Mouse (Mus musculus): ENCODE measurements around the gene Rmnd5b. TPM values are rescaled to one million over a fixed set of nuclear protein-coding genes. Genes with fewer than 3 reads are reported as not detected.

The Rmnd5b gene
- polyA plus RNA-seq (2012; rRNA removed), result 193 and 273 TPM in 2 replicates

DNA sequence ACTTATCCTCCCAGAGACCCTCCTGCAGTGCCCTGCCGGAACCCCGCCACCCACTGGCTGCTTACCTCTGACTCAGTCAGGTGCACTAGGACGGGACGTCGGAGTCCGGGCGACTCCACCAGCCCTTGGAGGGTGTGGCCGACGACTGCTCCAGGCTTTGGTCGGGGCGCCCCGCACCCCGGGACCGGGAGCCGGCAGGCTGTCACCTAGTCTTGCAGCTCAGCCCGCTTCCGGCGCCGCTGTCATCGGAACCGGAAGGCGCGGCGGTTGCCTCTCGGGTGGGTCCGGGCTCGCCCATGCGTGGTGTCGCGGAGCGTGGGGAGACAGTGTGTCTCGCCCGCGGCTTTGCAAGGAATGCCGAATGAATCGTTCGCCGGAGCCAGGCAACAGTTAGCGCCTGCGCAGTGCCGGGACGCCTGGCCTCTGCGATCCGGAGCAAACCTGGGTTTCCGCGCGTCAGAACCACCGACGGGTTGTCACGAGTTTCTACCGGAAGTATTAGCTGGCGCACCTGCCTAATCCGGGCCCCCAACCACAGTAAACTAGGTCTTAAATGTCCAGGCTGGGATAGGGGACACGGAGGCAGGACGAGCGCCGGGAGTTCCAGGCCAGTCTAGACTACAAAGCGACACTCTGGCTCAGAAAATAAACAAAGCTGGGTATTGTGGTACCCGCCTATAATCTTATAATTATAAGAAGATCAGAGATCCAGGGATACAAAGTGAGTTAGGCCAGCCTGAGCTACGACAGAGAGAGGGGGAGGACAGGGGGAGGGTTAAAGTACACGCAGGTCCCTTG is at the start of gene Rmnd5b:
Gene Rmnd5b, minus strand, starts transcription at position 372 of the 798 bp plus-strand sequence.

DNA sequence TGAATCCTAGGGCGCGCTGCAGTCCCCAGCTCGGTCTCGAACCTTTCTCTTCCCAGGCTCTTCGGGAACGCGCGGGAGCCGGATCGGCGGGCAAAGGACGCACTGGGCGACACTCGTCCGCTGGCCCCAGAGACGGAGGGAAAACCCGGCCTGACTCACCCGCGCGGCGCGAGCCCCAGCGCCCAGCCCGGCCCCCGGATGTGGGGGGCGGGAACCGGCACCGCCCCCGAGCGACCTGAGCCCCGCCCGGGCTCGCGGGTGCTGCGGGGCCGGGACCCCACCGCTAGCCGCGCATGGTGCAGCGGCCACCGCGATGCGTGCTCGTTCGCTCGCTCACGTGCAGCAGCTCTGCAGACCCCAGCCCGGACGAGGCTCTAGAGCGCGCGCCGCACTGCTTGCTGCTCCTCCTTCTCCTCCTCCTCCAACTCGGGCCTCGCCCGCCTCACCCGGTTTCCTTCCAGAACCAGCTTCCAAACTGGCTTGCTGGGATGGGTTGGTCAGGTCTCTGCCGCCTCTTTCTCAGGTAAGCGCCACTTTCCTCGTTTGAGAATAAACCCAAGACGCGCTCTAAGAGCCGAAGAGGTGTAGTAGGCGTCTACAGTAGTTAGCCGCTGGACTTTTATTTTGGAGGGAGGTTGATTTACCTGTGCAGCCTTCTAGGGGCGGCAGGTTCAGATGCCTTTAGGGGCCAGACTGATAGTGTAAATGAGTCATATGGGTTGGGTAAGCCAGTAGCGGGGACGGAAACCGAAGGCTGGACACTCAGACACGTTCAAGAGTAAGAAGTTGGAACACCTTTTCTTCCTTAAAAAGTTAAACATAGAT is 15.2 kb upstream of the Rmnd5b start, which contains the start of the genes N4bp3 and D930048N14Rik:
Gene N4bp3, minus strand, starts transcription at position 152 of the 825 bp plus-strand sequence.
Gene D930048N14Rik, plus strand, starts transcription at position 264 of the 825 bp plus-strand sequence.

DNA sequence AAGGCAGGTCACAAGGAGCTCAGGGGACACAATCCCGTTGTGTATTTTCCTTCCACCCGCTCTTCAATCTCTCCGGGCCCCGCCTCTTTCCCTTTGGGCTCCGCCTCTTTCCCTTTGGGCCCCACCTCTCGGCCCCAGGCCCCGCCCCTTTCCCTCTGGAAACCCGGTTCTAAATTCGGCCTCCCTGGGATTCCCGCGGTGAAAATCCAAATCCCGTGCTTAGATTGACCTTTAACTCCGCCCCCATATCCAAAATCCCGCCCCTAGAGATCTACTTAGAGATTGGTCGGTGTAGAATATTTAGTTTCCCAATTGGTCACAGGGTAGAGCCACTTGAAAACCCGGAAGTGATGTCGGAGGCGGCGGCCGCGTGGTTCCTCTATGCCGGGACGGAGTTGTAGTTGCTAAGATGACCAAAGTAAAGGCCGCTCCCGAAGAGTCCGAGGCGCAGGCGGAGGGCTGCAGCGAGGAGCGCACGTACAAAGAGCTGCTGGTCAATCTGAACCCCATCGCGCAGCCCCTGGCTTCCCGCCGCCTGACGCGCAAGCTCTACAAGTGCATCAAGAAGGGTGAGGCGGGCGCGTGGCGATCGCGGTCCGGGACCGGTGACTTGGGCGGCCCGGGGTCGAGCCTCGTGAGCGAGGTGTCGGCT is 16.2 kb downstream of the Rmnd5b start, which contains the start of gene Nhp2:
Gene Nhp2, plus strand, starts transcription at position 327 of the 652 bp plus-strand sequence.

DNA sequence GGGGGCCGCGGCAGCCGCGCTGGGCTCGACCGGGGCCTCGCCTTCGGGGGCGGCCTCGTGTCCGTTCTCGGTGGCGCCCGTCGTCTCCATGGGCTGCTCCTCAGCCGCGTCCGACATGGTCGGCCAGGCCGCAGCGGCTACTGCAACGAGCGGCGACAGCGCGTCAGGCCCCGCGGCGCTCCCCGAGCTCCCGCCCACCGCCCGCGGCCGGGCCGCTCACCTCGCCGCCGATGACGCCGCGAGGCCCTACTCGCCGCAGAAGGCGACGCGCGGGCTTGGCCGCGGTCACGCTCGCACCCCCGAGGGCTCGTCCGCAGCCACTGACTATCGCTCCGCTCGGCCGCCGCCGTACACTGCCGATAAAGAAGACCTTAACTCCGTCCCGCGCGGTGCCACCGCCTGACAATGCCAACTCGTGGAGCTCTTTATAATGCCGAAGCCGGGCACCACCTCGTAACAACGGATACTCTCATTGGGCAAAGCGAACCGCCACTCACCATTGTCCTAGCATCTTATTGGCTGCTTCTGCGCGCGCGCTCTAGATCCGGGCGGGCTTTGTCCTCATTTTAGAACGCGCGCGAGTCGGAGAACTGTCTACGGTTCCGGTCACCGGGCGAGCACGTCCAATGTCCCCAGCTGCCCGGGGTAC is 29.1 kb downstream of the Rmnd5b start, which contains the start of gene Hnrnpab:
Gene Hnrnpab, minus strand, starts transcription at position 401 of the 649 bp plus-strand sequence.

DNA sequence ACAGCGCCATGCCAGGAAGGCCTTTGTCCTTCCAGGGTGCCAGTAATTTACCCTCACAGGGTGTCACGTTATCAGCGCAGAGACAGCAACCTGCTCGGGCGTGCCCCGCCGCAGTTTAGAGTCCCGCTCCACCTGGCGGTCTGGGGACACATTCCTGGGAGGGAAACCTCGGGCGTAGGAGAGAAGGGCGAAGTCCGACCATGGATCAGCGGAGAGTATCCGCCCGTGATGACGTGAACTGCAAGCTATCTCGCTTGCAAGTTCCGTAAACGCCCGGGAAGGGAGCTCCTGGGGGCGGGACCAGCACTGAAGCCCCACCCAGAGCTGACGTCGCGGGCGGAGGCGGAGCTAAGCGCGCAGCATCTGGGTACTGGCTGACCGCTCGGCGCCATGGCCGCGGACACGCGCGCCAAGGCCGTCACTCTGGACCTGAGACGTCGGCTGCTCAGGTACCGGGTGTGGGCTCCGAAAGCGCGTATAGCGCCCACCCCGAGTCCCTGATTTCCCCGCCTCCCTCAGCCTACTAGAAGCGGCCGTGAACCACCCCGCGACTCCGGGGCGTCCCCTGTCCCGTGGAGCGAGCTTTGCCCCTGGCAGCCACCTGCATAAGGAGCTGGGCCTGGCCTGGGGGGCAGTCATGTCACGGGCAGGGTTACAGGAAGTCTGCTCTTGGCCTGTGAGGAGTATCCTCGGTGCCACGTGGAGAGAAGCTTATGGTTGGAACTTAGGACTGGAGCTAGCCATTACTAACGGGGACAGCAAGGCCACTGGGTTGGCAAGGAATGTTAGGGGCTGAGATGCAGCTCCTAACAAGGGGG is 51.1 kb downstream of the Rmnd5b start, which contains the start of gene Phykpl:
Gene Phykpl, plus strand, starts transcription at position 327 of the 818 bp plus-strand sequence.

Other genes with a start within 250 kb of the Rmnd5b start
- gene Phykpl, start 51.1 kb downstream of the Rmnd5b start, polyA plus RNA-seq (2012; rRNA removed), result 28.8 and 43.9 TPM in 2 replicates
- 796 and 1,001 TPM in 2 replicates for gene Hnrnpab, start 29.0 kb downstream of the Rmnd5b start, polyA plus RNA-seq (2012; rRNA removed)
- gene Nhp2, start 16.2 kb downstream of the Rmnd5b start, polyA plus RNA-seq (2012; rRNA removed), result 101 and 125 TPM in 2 replicates
- 28.0 and 28.4 TPM in 2 replicates for gene N4bp3, start 14.9 kb upstream of the Rmnd5b start, polyA plus RNA-seq (2012; rRNA removed)
- gene D930048N14Rik, start 15.1 kb upstream of the Rmnd5b start, polyA plus RNA-seq (2012; rRNA removed), result 10.2 and 14.7 TPM in 2 replicates
- gene 0610009B22Rik, start 53.0 kb upstream of the Rmnd5b start, polyA plus RNA-seq (2012; rRNA removed), result 4.4 and 5.2 TPM in 2 replicates
- gene Sec24a, start 127.7 kb upstream of the Rmnd5b start, polyA plus RNA-seq (2012; rRNA removed), result 16.8 and 21.2 TPM in 2 replicates
- 4.7 and 9.5 TPM in 2 replicates for gene Sar1b, start 127.8 kb upstream of the Rmnd5b start, polyA plus RNA-seq (2012; rRNA removed)
- 17.7 and 18.3 TPM in 2 replicates for gene Jade2, start 221.8 kb upstream of the Rmnd5b start, polyA plus RNA-seq (2012; rRNA removed)